Mouse (Mus musculus) stomach, embryonic 16.5 days (tissue): ENCODE results near the gene Cchcr1. TPM values are rescaled to one million over a fixed set of nuclear protein-coding genes. Genes with fewer than 3 reads are reported as not detected.

Source experiments
- ATAC-seq: fragments of 200-750 bp; cut with Nextera tagmentation; 2 replicates; pipeline ENCODE4 v1.8.0; 2017; ENCODE audit warnings: moderate number of reproducible peaks, moderate TSS enrichment; ENCODE audit not compliant: insufficient read depth, low FRiP score
- H3K27ac ChIP-seq: fragments of 300-500 bp; sonication (generic); 2 replicates; pipeline ENCODE4 v1.5.1; 2014; ENCODE audit warnings: low read length
- H3K27me3 ChIP-seq: fragments of 300-500 bp; sonication (generic); 2 replicates; pipeline ENCODE4 v1.6.1; 2014; ENCODE audit warnings: low read length, control low read depth, mixed read lengths; ENCODE audit not compliant: control insufficient read depth, insufficient read depth
- H3K36me3 ChIP-seq: fragments of 300-500 bp; sonication (generic); 2 replicates; pipeline ENCODE4 v1.6.1; 2014; ENCODE audit warnings: low read length; ENCODE audit not compliant: control insufficient read depth, insufficient read depth
- H3K4me1 ChIP-seq: fragments of 300-500 bp; sonication (generic); 2 replicates; pipeline ENCODE4 v1.6.1; 2014; ENCODE audit warnings: low read length, control low read depth, mixed read lengths; ENCODE audit not compliant: control insufficient read depth, insufficient read depth
- H3K4me2 ChIP-seq: fragments of 300-500 bp; sonication (generic); 2 replicates; pipeline ENCODE4 v1.6.1; 2014; ENCODE audit warnings: low read depth, low read length, mixed read lengths
- H3K4me3 ChIP-seq: fragments of 300-500 bp; sonication (generic); replicated peaks from 2 replicates; pipeline ENCODE4 v1.5.1; 2014; ENCODE audit warnings: mild to moderate bottlenecking, low read length
- H3K9ac ChIP-seq: fragments of 300-500 bp; sonication (generic); 2 replicates; pipeline ENCODE4 v1.6.1; 2014; ENCODE audit warnings: low read length
- H3K9me3 ChIP-seq: fragments of 300-500 bp; sonication (generic); replicated peaks from 2 replicates; pipeline ENCODE4 v1.6.1; 2016; ENCODE audit warnings: low read length, control low read depth; ENCODE audit not compliant: control insufficient read depth
- WGBS: fragments of 180-500 bp; shearing (Covaris S2); extraction: QIAGEN DNeasy Blood & Tissue Kit; methylation state at CpG from one replicate; pipeline ENCODE4 v1.1.7; 2014; 5-methylcytosine and 5-hydroxymethylcytosine counted together
- polyA plus RNA-seq: library from polyadenylated mRNA; unstranded; fragments of >200 nt; fragmentation: Nextera tagmentation; extraction: Ambion mirVana; gene quantifications from 2 replicates; pipeline ENCODE4 v1.2.1, GENCODE M21; 2015

Cchcr1 gene
- polyA plus RNA-seq, 1 experiment from 2014 or later: 19.4 TPM

DNA sequence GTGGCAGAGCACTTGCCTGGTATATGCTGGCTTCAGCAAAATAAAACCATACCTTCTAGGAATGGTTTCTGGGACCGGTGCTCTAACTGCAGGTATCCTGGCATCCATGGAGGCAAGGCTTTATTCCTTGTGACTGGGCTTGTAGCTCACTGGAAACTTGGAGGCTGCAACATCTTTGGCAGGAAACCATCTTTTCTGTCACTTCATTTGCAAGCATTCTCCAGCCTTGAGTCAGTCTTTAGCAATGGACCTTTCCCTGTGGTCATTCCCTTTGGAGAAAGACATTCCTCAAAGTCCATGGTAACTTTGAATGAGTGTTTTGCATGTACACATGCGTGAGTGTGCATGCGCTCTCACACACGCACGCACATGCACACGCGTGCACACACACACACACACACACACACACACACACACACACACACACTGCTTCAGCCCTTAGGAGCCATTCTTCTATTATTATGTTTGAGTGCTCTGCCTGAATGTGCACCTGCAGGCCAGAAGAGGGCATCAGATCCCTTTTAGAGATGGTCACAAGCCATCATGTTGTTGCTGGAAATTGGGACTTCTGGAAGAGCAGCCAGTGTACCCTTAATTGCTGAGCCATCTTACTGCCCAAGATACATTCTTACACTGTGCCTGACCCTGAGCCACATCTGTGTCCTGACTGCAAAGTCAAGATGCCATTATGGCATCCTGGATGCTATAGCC is 3.8 kb upstream of the Cchcr1 start:
- WGBS: 92% methylated on average over 7 of the region's 7 CpGs
- no peak overlapping the region for H3K27ac ChIP-seq
- no peaks in the 10 kb centered on the region for H3K27me3 ChIP-seq
- no peak overlapping the region for H3K9ac ChIP-seq
- H3K4me2 ChIP-seq: no peak overlapping the region
- H3K9me3 ChIP-seq: no peaks in the 10 kb centered on the region
- no peaks in the 10 kb centered on the region for H3K36me3 ChIP-seq
- peaks cover 24% of the 10 kb centered on the region for H3K4me1 ChIP-seq
- no peak for ATAC-seq
- no peak overlapping the region for H3K4me3 ChIP-seq

- Histone ChIP-seq H3K9me3 (no peaks in the 10 kb centered on the region), H3K4me2 (peak overlapping the region; percentile 87), H3K4me3 (no peak overlapping the region), H3K36me3 (no peaks in the 10 kb centered on the region), H3K4me1 (peaks cover 27% of the 10 kb centered on the region), H3K27me3 (no peaks in the 10 kb centered on the region), H3K9ac (0 out of 2 replicates have a peak overlapping the region, but pooled peaks have one; percentile 79), H3K27ac (no peak overlapping the region)
- no peak for ATAC-seq
- WGBS: 9% methylated on average over 2 of the region's 2 CpGs
Measured at GRCm38 (mm10) chr17:35513886-35514285, 3.0 kb upstream of the Cchcr1 start.

DNA sequence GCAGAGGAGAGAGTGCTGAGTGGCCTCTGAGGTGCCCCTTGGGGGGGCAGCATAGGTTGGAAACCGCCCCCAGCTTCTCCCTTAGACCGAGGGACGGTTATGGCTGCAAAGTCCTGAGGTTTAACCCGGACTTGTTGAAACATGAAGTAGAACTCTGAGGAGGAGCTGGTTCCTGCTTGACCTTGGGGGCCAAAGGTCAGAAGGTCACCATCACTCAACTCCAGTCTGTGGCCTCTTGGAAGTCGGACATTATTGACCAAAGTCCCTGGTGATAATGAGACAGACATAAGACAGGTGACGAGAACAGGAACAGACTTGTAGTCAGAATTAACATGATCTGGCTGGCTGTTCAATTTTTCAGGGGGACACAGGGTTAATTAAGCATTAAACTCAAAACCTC is 2.1 kb upstream of the Cchcr1 start:
- 41% methylated on average over 6 of the region's 6 CpGs for WGBS
- Histone ChIP-seq H3K9ac (peak overlapping the region; percentile 79), H3K4me3 (peak overlapping the region; percentile 62), H3K36me3 (no peaks in the 10 kb centered on the region), H3K9me3 (no peaks in the 10 kb centered on the region), H3K4me2 (peak overlapping the region; percentile 87), H3K4me1 (peaks cover 24% of the 10 kb centered on the region), H3K27ac (no peak overlapping the region), H3K27me3 (no peaks in the 10 kb centered on the region)
- no peak for ATAC-seq

GRCm38 (mm10) chr17:35515911-35516640 is 824 bp upstream of the Cchcr1 start:
- no peaks in the 10 kb centered on the region for H3K27me3 ChIP-seq
- H3K4me3 ChIP-seq: peak overlapping the region; percentile 62
- H3K36me3 ChIP-seq: no peaks in the 10 kb centered on the region
- H3K4me2 ChIP-seq: peak overlapping the region; percentile 87
- H3K9ac ChIP-seq: peak overlapping the region; percentile 79
- H3K9me3 ChIP-seq: no peaks in the 10 kb centered on the region
- peak overlapping the region; percentile 29 for H3K27ac ChIP-seq
- WGBS: 3% methylated on average over 25 of the region's 25 CpGs
- peaks cover 24% of the 10 kb centered on the region for H3K4me1 ChIP-seq
- ATAC-seq: no peak

DNA sequence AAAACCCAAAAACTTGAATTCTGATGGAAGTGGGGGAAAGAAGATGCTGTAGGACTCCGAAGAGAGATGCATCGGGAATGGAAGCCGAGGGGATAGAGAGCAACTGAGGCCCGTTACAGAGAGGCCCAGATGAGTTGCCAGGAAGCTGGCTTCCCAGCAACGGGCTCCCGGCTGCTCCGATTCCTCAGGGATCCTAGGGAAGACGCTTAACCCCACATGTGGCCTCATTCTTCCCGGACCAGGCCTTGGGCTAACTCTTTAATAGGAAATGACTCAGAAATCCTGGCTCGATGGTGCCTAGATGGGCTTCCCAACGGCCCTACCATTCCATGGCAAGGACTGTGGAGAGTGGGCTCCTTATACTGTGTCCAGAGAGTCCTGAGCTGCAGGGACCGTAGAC is 626 bp downstream of the Cchcr1 start:
- H3K9me3 ChIP-seq: no peaks in the 10 kb centered on the region
- peak overlapping the region; percentile 78 for H3K4me2 ChIP-seq
- H3K4me1 ChIP-seq: peaks cover 24% of the 10 kb centered on the region
- peak overlapping the region; percentile 73 for H3K9ac ChIP-seq
- H3K27ac ChIP-seq: peak overlapping the region; percentile 62
- H3K4me3 ChIP-seq: peak overlapping the region; percentile 62
- ATAC-seq: no peak
- no peaks in the 10 kb centered on the region for H3K27me3 ChIP-seq
- 2% methylated on average over 12 of the region's 12 CpGs for WGBS
- H3K36me3 ChIP-seq: no peaks in the 10 kb centered on the region

DNA sequence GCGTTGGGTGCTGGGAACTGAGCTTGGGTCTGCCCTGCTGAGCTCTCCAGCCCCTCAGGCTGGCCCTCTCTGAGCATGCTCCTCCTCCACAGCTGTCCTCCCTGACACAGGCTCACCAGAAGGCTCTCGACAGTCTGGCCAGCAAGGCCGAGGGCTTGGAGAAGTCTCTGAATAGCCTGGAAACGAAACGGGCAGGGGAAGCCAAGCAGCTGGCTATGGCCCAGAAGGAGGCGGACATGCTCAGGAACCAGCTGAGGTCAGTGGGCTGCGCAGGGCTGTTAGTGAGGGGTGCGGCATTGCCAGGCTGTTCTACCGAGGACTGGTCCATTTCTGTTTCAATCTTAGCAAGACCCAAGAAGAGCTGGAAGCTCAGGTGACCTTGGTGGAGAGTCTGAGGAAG is 7.5 kb downstream of the Cchcr1 start:
- H3K36me3 ChIP-seq: peaks cover 3% of the 10 kb centered on the region; the same call in 1 of the 2 replicates
- no peak overlapping the region for H3K27ac ChIP-seq

DNA sequence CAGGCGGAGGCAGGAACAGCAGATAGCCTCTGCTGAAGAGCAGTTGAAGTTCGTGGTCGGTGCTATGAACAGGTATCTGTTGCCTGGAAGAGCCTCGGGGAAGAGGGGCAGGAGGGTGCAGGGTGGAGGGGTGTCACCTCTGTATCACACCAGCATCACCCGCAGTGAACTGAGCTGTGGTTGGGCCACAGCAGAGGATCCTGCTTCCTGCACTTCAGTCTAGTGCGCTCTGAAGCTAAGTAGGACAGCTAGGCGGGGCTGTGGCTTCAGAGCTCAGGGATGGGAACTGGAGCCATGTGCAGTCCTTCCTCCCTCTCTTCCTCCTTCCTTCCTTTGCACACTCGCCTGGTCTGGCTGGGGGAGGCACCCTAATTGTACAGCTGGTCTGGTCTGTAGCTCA is 9.7 kb downstream of the Cchcr1 start:
- H3K9ac ChIP-seq: no peak overlapping the region
- ATAC-seq: no peak
- no peaks in the 10 kb centered on the region for H3K9me3 ChIP-seq
- H3K36me3 ChIP-seq: peaks cover 3% of the 10 kb centered on the region; the same call in 1 of the 2 replicates
- no peaks in the 10 kb centered on the region for H3K4me1 ChIP-seq
- no peaks in the 10 kb centered on the region for H3K27me3 ChIP-seq
- no peak overlapping the region for H3K4me2 ChIP-seq
- no peak overlapping the region for H3K27ac ChIP-seq
- 69% methylated on average over 8 of the region's 8 CpGs for WGBS
- no peak overlapping the region for H3K4me3 ChIP-seq

More for the DNA sequence above, 7.5 kb downstream of the Cchcr1 start:
- Histone ChIP-seq H3K27me3 (no peaks in the 10 kb centered on the region), H3K9ac (no peak overlapping the region), H3K4me1 (no peaks in the 10 kb centered on the region), H3K9me3 (no peaks in the 10 kb centered on the region), H3K4me2 (no peak overlapping the region), H3K4me3 (no peak overlapping the region)
- no peak for ATAC-seq
- WGBS: 85% methylated on average over 9 of the region's 9 CpGs

- H3K27ac ChIP-seq: no peak overlapping the region
- H3K4me2 ChIP-seq: no peak overlapping the region
- WGBS: 3% methylated on average over 3 of the region's 3 CpGs
- no peak overlapping the region for H3K4me3 ChIP-seq
- H3K27me3 ChIP-seq: no peaks in the 10 kb centered on the region
- ATAC-seq: no peak
- H3K4me1 ChIP-seq: no peaks in the 10 kb centered on the region
- no peaks in the 10 kb centered on the region for H3K9me3 ChIP-seq
- peaks cover 3% of the 10 kb centered on the region; the same call in 1 of the 2 replicates for H3K36me3 ChIP-seq
- no peak overlapping the region for H3K9ac ChIP-seq
Measured at GRCm38 (mm10) chr17:35532360-35532759, 15.5 kb downstream of the Cchcr1 start.

GRCm38 (mm10) chr17:35532901-35533300 is 16.0 kb downstream of the Cchcr1 start, which contains the start of gene Psors1c2:
Gene Psors1c2, plus strand, starts transcription at chr17:35533201.
- no peak within 1 kb of the TSS for H3K4me3 ChIP-seq
- 25% methylated on average over 7 of the region's 7 CpGs for WGBS
- no peak for ATAC-seq

More at GRCm38 (mm10) chr17:35532901-35533300, 16.0 kb downstream of the Cchcr1 start, which contains the start of gene Psors1c2:
- H3K9ac ChIP-seq: no peak within 1 kb of the TSS
- peaks cover 3% of the 10 kb centered on the region; the same call in 1 of the 2 replicates for H3K36me3 ChIP-seq
- H3K9me3 ChIP-seq: no peaks in the 10 kb centered on the region
- no peak within 1 kb of the TSS for H3K27ac ChIP-seq
- no peak within 1 kb of the TSS for H3K4me2 ChIP-seq
- no peaks in the 10 kb centered on the region for H3K27me3 ChIP-seq
- H3K4me1 ChIP-seq: no peaks in the 10 kb centered on the region
